Mouse (Mus musculus) forebrain, postnatal 0 days (tissue): ENCODE data around the gene Btn1a1. TPM values are rescaled to one million over a fixed set of nuclear protein-coding genes. Genes with fewer than 3 reads are reported as not detected.

Experiments
- ATAC-seq: fragments of 200-750 bp; cut with Nextera tagmentation; 2 replicates; pipeline ENCODE4 v1.8.0; 2017; ENCODE audit warnings: mild to moderate bottlenecking, moderate library complexity
- DNase-seq: peaks from one replicate; pipeline ENCODE4 v3.0.0-alpha.2; 2015
- H3K27ac ChIP-seq: fragments of 300-500 bp; sonication (generic); 2 replicates; pipeline ENCODE4 v1.5.1; 2014; ENCODE audit warnings: low read depth, mild to moderate bottlenecking, antibody characterized with exemption, low read length, moderate library complexity, mixed read lengths
- H3K27me3 ChIP-seq: fragments of 300-500 bp; sonication (generic); 2 replicates; pipeline ENCODE4 v1.6.1; 2014; ENCODE audit warnings: mild to moderate bottlenecking, low read length, mixed read lengths; ENCODE audit not compliant: insufficient read depth
- H3K36me3 ChIP-seq: fragments of 300-500 bp; sonication (generic); 2 replicates; pipeline ENCODE4 v1.6.1; 2014; ENCODE audit warnings: mild to moderate bottlenecking, moderate library complexity; ENCODE audit not compliant: insufficient read depth
- H3K4me1 ChIP-seq: fragments of 300-500 bp; sonication (generic); 2 replicates; pipeline ENCODE4 v1.6.1; 2014; ENCODE audit warnings: antibody characterized with exemption; ENCODE audit not compliant: insufficient read depth
- H3K4me2 ChIP-seq: fragments of 300-500 bp; sonication (generic); 2 replicates; pipeline ENCODE4 v1.6.1; 2014; ENCODE audit warnings: low read depth, mild to moderate bottlenecking, moderate library complexity
- H3K4me3 ChIP-seq: fragments of 300-500 bp; sonication (generic); 2 replicates; pipeline ENCODE4 v1.5.1; 2014; ENCODE audit warnings: low read depth, low read length, mixed read lengths
- H3K9ac ChIP-seq: fragments of 300-500 bp; sonication (generic); 2 replicates; pipeline ENCODE4 v1.6.1; 2014; ENCODE audit warnings: mild to moderate bottlenecking
- H3K9me3 ChIP-seq: fragments of 300-500 bp; sonication (generic); 2 replicates; pipeline ENCODE4 v1.6.1; 2016; ENCODE audit warnings: low read length
- CTCF ChIP-seq: sonication (generic); IDR thresholded peaks from 2 replicates; pipeline ENCODE4 v1.5.1; 2016; ENCODE audit warnings: antibody characterized with exemption, control low read depth, low read depth
- WGBS: fragments of 180-500 bp; shearing (Covaris S2); extraction: QIAGEN DNeasy Blood & Tissue Kit; methylation state at CpG from one replicate; pipeline ENCODE4 v1.1.7; 2014; 5-methylcytosine and 5-hydroxymethylcytosine counted together
- polyA plus RNA-seq: library from polyadenylated mRNA; unstranded; fragments of >200 nt; fragmentation: Nextera tagmentation; extraction: Ambion mirVana; gene quantifications from 2 replicates; pipeline ENCODE4 v1.2.1, GENCODE M21; 2015
- total RNA-seq: library from RNA; depleted of rRNA; stranded (reverse); fragments of >200 nt; gene quantifications from 2 replicates; pipeline ENCODE4 v1.2.3, GENCODE M21; 2014; rRNA removed

Btn1a1 gene
- total RNA-seq (0.08 and 0.33 TPM in 2 replicates), polyA plus RNA-seq (0.12 TPM in 1 of 2 replicates, not detected in the other)

GRCm38 (mm10) chr13:23465600-23466109 lies at the start of gene Btn1a1:
TSS of gene Btn1a1 (minus strand) at chr13:23465901.
- H3K4me3 ChIP-seq, result peak within 1 kb of the TSS; percentile 60
- 1% methylated on average over 7 of the region's 7 CpGs for WGBS
- H3K9me3 ChIP-seq, result no peaks in the 10 kb centered on the region
- no peaks in the 10 kb centered on the region; the same call in 1 of the 2 replicates for H3K4me1 ChIP-seq
- DNase-seq (peak; percentile 17), ATAC-seq (no peak)
- no peaks in the 10 kb centered on the region for H3K36me3 ChIP-seq
- no peak for TF ChIP-seq CTCF
- H3K27me3 ChIP-seq, result no peaks in the 10 kb centered on the region
- H3K4me2 ChIP-seq, result peak within 1 kb of the TSS; percentile 87
- H3K27ac ChIP-seq, result no peak within 1 kb of the TSS
- peak within 1 kb of the TSS; percentile 59; the same call in 1 of the 2 replicates for H3K9ac ChIP-seq

GRCm38 (mm10) chr13:23515281-23515680 lies 49.6 kb upstream of the Btn1a1 start:
- no peaks in the 10 kb centered on the region for H3K36me3 ChIP-seq
- no peak for DNase-seq
- no peak for TF ChIP-seq CTCF
- no peak for ATAC-seq
- H3K27ac ChIP-seq, result no peak overlapping the region
- no peak overlapping the region for H3K4me2 ChIP-seq
- no peaks in the 10 kb centered on the region for H3K27me3 ChIP-seq
- no peak overlapping the region for H3K4me3 ChIP-seq
- H3K9ac ChIP-seq, result no peak overlapping the region
- H3K9me3 ChIP-seq, result no peaks in the 10 kb centered on the region
- H3K4me1 ChIP-seq, result no peaks in the 10 kb centered on the region
- WGBS, result 72% methylated on average over 5 of the region's 5 CpGs

DNA sequence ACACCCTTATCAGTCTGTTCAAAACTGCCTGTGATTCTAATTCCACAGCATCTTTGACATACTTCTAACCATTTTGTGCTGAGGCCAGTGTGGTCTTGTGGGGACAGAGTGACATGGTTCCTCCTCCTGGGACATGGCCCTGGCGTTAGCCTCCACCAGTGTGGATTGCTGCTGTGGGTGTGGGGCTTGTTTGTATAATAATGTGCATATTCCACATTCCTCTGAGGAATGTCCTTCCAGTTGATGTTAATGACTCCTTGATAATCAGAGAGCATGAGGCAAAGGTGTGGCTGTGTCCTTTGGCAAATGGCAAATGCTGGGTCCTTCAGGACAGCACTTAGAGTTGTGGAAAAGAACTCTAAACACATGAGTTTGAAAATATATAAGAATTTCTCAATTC lies 47.8 kb upstream of the Btn1a1 start:
- Histone ChIP-seq H3K9me3 (no peaks in the 10 kb centered on the region), H3K4me2 (no peak overlapping the region), H3K4me3 (no peak overlapping the region), H3K4me1 (no peaks in the 10 kb centered on the region), H3K27me3 (no peaks in the 10 kb centered on the region), H3K36me3 (no peaks in the 10 kb centered on the region), H3K9ac (no peak overlapping the region), H3K27ac (no peak overlapping the region)
- 93% methylated on average over 1 of the region's 1 CpGs for WGBS
- ATAC-seq, result no peak
- no peak for DNase-seq
- no peak for TF ChIP-seq CTCF

GRCm38 (mm10) chr13:23510127-23510526 lies 44.4 kb upstream of the Btn1a1 start:
- no peak for ATAC-seq
- Histone ChIP-seq H3K4me2 (no peak overlapping the region), H3K27ac (no peak overlapping the region)

DNA sequence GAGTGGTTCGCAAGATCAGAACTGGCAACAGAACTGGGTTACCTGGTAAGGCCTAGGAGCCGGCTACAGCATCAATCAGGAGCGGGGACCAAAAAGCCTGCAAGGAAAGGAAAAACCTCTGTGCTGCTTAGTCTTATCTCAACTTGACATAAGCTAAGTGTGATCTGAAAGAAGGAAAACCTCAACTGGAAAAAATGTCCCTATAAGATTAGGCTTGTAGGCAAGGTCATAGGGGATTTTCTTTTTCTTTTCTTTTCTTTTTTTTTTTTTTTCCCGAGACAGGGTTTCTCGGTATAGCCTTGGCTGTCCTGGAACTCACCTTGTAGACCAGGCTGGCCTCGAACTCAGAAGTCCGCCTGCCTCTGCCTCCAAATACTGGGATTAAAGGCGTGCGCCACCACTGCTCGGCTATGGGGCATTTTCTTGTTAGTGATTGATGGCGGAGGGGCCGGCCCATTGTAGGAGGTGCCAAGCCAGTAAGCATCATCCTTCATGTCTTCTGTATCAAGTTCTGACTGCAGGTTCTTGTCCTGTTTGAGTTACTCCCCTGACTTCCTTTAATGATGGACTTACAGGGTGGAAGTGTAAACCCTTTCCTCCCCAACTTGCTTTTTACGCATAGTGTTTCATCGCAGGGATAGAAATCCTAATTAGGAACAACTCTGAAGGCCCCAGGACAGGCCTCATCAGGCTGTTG lies 41.3 kb upstream of the Btn1a1 start:
- 33% methylated on average over 14 of the region's 14 CpGs for WGBS
- no peaks in the 10 kb centered on the region; the same call in 1 of the 2 replicates for H3K4me1 ChIP-seq

More at GRCm38 (mm10) chr13:23510127-23510526, 44.4 kb upstream of the Btn1a1 start:
- no peaks in the 10 kb centered on the region for H3K9me3 ChIP-seq
- H3K27me3 ChIP-seq, result no peaks in the 10 kb centered on the region
- WGBS, result 46% methylated on average over 1 of the region's 1 CpGs
- H3K9ac ChIP-seq, result no peak overlapping the region
- H3K36me3 ChIP-seq, result no peaks in the 10 kb centered on the region
- TF ChIP-seq CTCF, result no peak
- DNase-seq, result no peak
- no peaks in the 10 kb centered on the region; the same call in 1 of the 2 replicates for H3K4me1 ChIP-seq
- no peak overlapping the region for H3K4me3 ChIP-seq

GRCm38 (mm10) chr13:23506351-23506750 lies 40.6 kb upstream of the Btn1a1 start:
- no peak for TF ChIP-seq CTCF
- Histone ChIP-seq H3K27me3 (no peaks in the 10 kb centered on the region), H3K4me2 (peak overlapping the region; percentile 30), H3K9me3 (no peaks in the 10 kb centered on the region), H3K4me3 (0 out of 2 replicates have a peak overlapping the region, but pooled peaks have one; percentile 3), H3K36me3 (no peaks in the 10 kb centered on the region), H3K27ac (no peak overlapping the region), H3K4me1 (no peaks in the 10 kb centered on the region; the same call in 1 of the 2 replicates), H3K9ac (no peak overlapping the region)
- no peak for ATAC-seq
- DNase-seq, result peak; percentile 61
- WGBS, result 14% methylated on average over 13 of the region's 13 CpGs

More for the DNA sequence above, 41.3 kb upstream of the Btn1a1 start:
- no peaks in the 10 kb centered on the region for H3K36me3 ChIP-seq
- H3K4me2 ChIP-seq, result no peak overlapping the region
- ATAC-seq, result no peak
- H3K4me3 ChIP-seq, result no peak overlapping the region
- no peaks in the 10 kb centered on the region for H3K9me3 ChIP-seq
- no peaks in the 10 kb centered on the region for H3K27me3 ChIP-seq
- no peak overlapping the region for H3K9ac ChIP-seq
- DNase-seq, result no peak
- TF ChIP-seq CTCF, result no peak
- H3K27ac ChIP-seq, result no peak overlapping the region
